Mouse (Mus musculus): ENCODE data around the gene Triap1.
"Not testable (repeated sequence)": the region's sequence is repeated elsewhere in the genome, so short reads cannot be mapped to it uniquely, and the experiment has no call there.

The Triap1 gene

GRCm38 (mm10) chr5:115333626-115334025 is 7.4 kb upstream of the Triap1 start:
- in situ Hi-C loops (cut with MboI) = no loop called here

- in situ Hi-C loops (cut with MboI) = no loop called here
These were observed 1.0 kb upstream of the Triap1 start for GRCm38 (mm10) chr5:115340007-115340406.

- in situ Hi-C loops (cut with MboI) = no loop called here
These were observed 515 bp downstream of the Triap1 start for GRCm38 (mm10) chr5:115341314-115342165.

- in situ Hi-C loops (cut with MboI) = loop anchor here (5.0 kb wide), 1 partner anchor 70 kb away; the partner anchor contains the start of gene Coq5
These were observed 6.5 kb downstream of the Triap1 start for GRCm38 (mm10) chr5:115347564-115347963.

GRCm38 (mm10) chr5:115348546-115349224 is 7.7 kb downstream of the Triap1 start, which contains the start of gene Cox6a1:
TSS of gene Cox6a1 (minus strand) at chr5:115348981.
- in situ Hi-C loops (cut with MboI) = loop anchor here (5.0 kb wide), 1 partner anchor 71 kb away; the partner anchor contains the start of gene Coq5

- in situ Hi-C loops (cut with MboI) = loop anchor here (5.0 kb wide), 1 partner anchor 72 kb away; the partner anchor contains the start of gene Coq5
These were observed 8.2 kb downstream of the Triap1 start for GRCm38 (mm10) chr5:115349225-115349555.

- in situ Hi-C loops (cut with MboI) = loop anchor here (10.0 kb wide), 1 partner anchor 93 kb away; no protein-coding TSS in a partner anchor
These were observed 10.3 kb downstream of the Triap1 start for GRCm38 (mm10) chr5:115351348-115351747.

GRCm38 (mm10) chr5:115355070-115355469 is 14.0 kb downstream of the Triap1 start:
- in situ Hi-C loops (cut with MboI) = loop anchor here (10.0 kb wide), 1 partner anchor 90 kb away; no protein-coding TSS in a partner anchor

GRCm38 (mm10) chr5:115358872-115359271 is 17.8 kb downstream of the Triap1 start:
- in situ Hi-C loops (cut with MboI) = loop anchor here (10.0 kb wide), 1 partner anchor 86 kb away; no protein-coding TSS in a partner anchor

GRCm38 (mm10) chr5:115359438-115359837 is 18.4 kb downstream of the Triap1 start:
- in situ Hi-C loops (cut with MboI) = loop anchor here (10.0 kb wide), 1 partner anchor 85 kb away; no protein-coding TSS in a partner anchor

- in situ Hi-C loops (cut with MboI) = loop anchor here (10.0 kb wide), 1 partner anchor 85 kb away; no protein-coding TSS in a partner anchor
These were observed 18.9 kb downstream of the Triap1 start for GRCm38 (mm10) chr5:115359851-115360372.

- in situ Hi-C loops (cut with MboI) = no loop called here
These were observed 21.2 kb downstream of the Triap1 start for GRCm38 (mm10) chr5:115362216-115362615.

GRCm38 (mm10) chr5:115362819-115363714 is 22.0 kb downstream of the Triap1 start:
- in situ Hi-C loops (cut with MboI) = no loop called here

- in situ Hi-C loops (cut with MboI) = no loop called here
These were observed 23.8 kb downstream of the Triap1 start for GRCm38 (mm10) chr5:115364782-115365181.

- in situ Hi-C loops (cut with MboI) = no loop called here
These were observed 30.7 kb downstream of the Triap1 start for GRCm38 (mm10) chr5:115371736-115372135.

GRCm38 (mm10) chr5:115373441-115374203 is 32.6 kb downstream of the Triap1 start:
- in situ Hi-C loops (cut with MboI) = no loop called here

GRCm38 (mm10) chr5:115374204-115374820 is 33.3 kb downstream of the Triap1 start:
- in situ Hi-C loops (cut with MboI) = no loop called here

GRCm38 (mm10) chr5:115375436-115375835 is 34.4 kb downstream of the Triap1 start:
- in situ Hi-C loops (cut with MboI) = no loop called here

- in situ Hi-C loops (cut with MboI) = not testable (repeated sequence)
These were observed 37.9 kb downstream of the Triap1 start for GRCm38 (mm10) chr5:115378882-115379281.

GRCm38 (mm10) chr5:115391935-115392334 is 50.9 kb downstream of the Triap1 start:
- in situ Hi-C loops (cut with MboI) = no loop called here

All from mature B cell (primary cell).